Mouse (Mus musculus) mammary gland, adult 2 months (tissue): ENCODE data around the gene Upk3a. TPM values are rescaled to one million over a fixed set of nuclear protein-coding genes. Genes with fewer than 3 reads are reported as not detected.

Experiments used
- polyA plus RNA-seq: library from polyadenylated mRNA; depleted of rRNA; stranded (reverse); fragments of >200 nt; gene quantifications from 2 replicates; pipeline ENCODE4 v1.2.3, GENCODE M21; 2012; ENCODE audit warnings: low replicate concordance; rRNA removed

Upk3a gene
- polyA plus RNA-seq: 11.5 and 25.0 TPM in 2 replicates

DNA sequence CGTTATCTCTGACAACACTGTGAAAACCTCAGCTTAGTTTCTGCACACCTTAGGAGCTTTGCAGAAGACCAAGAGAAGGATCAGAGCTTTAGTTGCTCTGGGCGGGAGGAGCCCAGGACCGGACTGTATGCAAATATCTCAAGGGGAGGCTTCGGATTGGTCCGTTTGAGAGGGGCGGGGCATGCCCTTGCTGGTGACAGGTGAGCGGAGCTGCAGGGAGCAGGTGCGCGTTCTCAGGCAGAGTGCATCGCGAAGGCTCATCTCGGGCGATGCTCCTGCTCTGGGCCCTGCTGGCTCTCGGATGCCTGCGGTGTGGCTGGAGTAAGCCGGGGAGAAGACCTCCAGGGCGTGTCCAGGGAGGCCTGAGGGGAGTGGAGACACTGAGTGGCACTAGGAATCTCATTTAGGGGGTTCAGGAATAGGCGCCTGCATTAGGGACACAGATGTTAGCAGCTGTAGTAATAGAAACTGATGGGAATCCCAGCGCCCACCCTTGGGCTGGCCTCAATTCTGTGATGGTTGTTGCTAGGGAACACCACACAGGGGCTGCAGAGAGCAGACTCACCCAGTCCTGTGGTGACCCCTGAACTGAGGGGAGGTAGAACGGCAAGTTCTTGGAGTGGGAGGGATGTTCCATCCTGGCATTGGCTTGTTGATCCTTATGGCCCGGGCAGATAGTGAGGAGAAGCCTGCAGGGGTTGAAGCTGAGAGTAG is at the start of gene Upk3a:
Upk3a (plus strand) TSS at position 191 of the 714 bp plus-strand sequence.

GRCm38 (mm10) chr15:84987874-84988825 is 28.8 kb upstream of the Upk3a start, which contains the start of gene 5031439G07Rik:
Gene 5031439G07Rik (minus strand): TSS chr15:84988551.

GRCm38 (mm10) chr15:85028648-85029047 is 11.7 kb downstream of the Upk3a start, which contains the start of gene Fam118a:
Gene Fam118a (plus strand): TSS chr15:85028948.

Other genes starting within 250 kb of the Upk3a start
- gene Phf21b, start 161.1 kb upstream of the Upk3a start, polyA plus RNA-seq: 2.1 and 3.6 TPM in 2 replicates
- gene Gm29666, start 97.1 kb upstream of the Upk3a start, polyA plus RNA-seq: 0.22 and 0.50 TPM in 2 replicates
- gene Nup50, start 93.7 kb upstream of the Upk3a start, polyA plus RNA-seq: 6.8 TPM in 2 replicates
- gene 5031439G07Rik, start 28.6 kb upstream of the Upk3a start, polyA plus RNA-seq: 33.1 and 34.4 TPM in 2 replicates
- 7.5 and 9.8 TPM in 2 replicates for gene Fam118a, start 11.8 kb downstream of the Upk3a start, polyA plus RNA-seq
- gene Smc1b, start 114.8 kb downstream of the Upk3a start, polyA plus RNA-seq: not detected in 2 replicates
- not detected in 2 replicates for gene Ribc2, start 114.9 kb downstream of the Upk3a start, polyA plus RNA-seq
- gene Fbln1, start 188.8 kb downstream of the Upk3a start, polyA plus RNA-seq: 68.0 and 82.3 TPM in 2 replicates